Mouse (Mus musculus) kidney, embryonic 16.5 days (tissue): Measurements from ENCODE around the gene Sp2. TPM values are rescaled to one million over a fixed set of nuclear protein-coding genes. Genes with fewer than 3 reads are reported as not detected.

ENCODE experiments used
- ATAC-seq: fragments of 200-750 bp; cut with Nextera tagmentation; 2 replicates; pipeline ENCODE4 v1.8.0; 2017; ENCODE audit warnings: moderate TSS enrichment; ENCODE audit not compliant: low FRiP score, low TSS enrichment
- H3K27ac ChIP-seq: fragments of 300-500 bp; sonication (generic); 2 replicates; pipeline ENCODE4 v1.5.1; 2014; ENCODE audit warnings: low read length
- H3K27me3 ChIP-seq: fragments of 300-500 bp; sonication (generic); 2 replicates; pipeline ENCODE4 v1.6.1; 2014; ENCODE audit warnings: low read length, control low read depth, mixed read lengths; ENCODE audit not compliant: insufficient read depth
- H3K36me3 ChIP-seq: fragments of 300-500 bp; sonication (generic); 2 replicates; pipeline ENCODE4 v1.6.1; 2014; ENCODE audit warnings: low read length, control low read depth, mixed read lengths; ENCODE audit not compliant: insufficient read depth
- H3K4me1 ChIP-seq: fragments of 300-500 bp; sonication (generic); 2 replicates; pipeline ENCODE4 v1.6.1; 2014; ENCODE audit warnings: low read length, control low read depth, mixed read lengths; ENCODE audit not compliant: insufficient read depth
- H3K4me2 ChIP-seq: fragments of 300-500 bp; sonication (generic); replicated peaks from 2 replicates; pipeline ENCODE4 v1.6.1; 2014; ENCODE audit warnings: low read depth, low read length
- H3K4me3 ChIP-seq: fragments of 300-500 bp; sonication (generic); 2 replicates; pipeline ENCODE4 v1.5.1; 2014; ENCODE audit warnings: mild to moderate bottlenecking, low read length
- H3K9ac ChIP-seq: fragments of 300-500 bp; sonication (generic); replicated peaks from 2 replicates; pipeline ENCODE4 v1.6.1; 2014; ENCODE audit warnings: low read length
- H3K9me3 ChIP-seq: fragments of 300-500 bp; sonication (generic); 2 replicates; pipeline ENCODE4 v1.6.1; 2016; ENCODE audit warnings: low read length, control low read depth
- WGBS: fragments of 180-500 bp; shearing (Covaris S2); extraction: QIAGEN DNeasy Blood & Tissue Kit; methylation state at CpG from one replicate; pipeline ENCODE4 v1.1.7; 2014; 5-methylcytosine and 5-hydroxymethylcytosine counted together
- polyA plus RNA-seq: library from polyadenylated mRNA; unstranded; fragments of >200 nt; fragmentation: Nextera tagmentation; extraction: Ambion mirVana; gene quantifications from 2 replicates; pipeline ENCODE4 v1.2.1, GENCODE M21; 2015

Sp2 gene
- polyA plus RNA-seq, 1 experiment from 2014 or later, result 21.2 TPM

DNA sequence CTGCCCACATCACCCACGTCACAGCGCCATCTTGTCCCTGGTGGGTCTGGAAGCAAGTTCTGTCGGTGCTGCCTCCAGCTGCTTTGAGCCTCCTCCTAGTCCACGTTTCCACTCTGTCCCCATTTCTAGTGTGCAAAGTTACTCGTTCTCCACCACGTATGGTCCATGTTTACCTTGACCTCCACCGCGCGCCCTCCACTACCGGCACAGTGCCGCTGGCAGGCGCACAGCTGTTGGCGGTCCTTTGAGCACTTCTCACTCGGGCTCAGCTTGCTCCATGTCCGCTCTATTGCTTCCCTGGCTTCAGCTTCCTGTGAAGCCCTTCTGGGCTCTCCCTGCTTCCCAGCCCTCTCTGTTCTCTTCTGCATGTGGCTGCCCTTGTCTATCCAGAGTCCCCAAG is 1.3 kb downstream of the Sp2 start:
- H3K27me3 ChIP-seq, result no peaks in the 10 kb centered on the region
- H3K4me2 ChIP-seq, result no peak overlapping the region
- H3K9ac ChIP-seq, result no peak overlapping the region
- H3K4me3 ChIP-seq, result no peak overlapping the region
- no peaks in the 10 kb centered on the region for H3K9me3 ChIP-seq
- ATAC-seq, result no peak
- H3K4me1 ChIP-seq, result peaks cover 23% of the 10 kb centered on the region
- no peak overlapping the region for H3K27ac ChIP-seq
- WGBS, result 66% methylated on average over 15 of the region's 15 CpGs
- no peaks in the 10 kb centered on the region for H3K36me3 ChIP-seq

DNA sequence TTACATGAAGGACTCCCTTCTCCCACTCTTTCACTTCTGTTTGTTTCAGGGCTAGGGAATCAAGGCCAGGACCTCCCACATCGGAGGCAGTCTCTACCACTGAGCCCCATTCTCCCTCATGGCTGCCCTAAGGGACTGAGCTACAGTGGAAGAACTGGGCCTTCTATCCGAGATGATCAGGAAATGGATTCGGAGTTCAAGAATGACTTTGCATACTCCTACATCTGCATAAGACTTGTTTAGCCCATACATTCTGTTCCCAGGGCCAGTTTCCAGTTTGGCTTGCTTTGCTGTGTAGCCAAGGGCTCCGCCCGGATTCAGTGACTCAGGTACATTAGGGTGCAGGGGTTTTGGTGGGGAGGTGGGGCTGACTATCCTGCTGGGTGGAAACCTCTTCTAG is 2.7 kb downstream of the Sp2 start:
- Histone ChIP-seq H3K27ac (no peak overlapping the region), H3K4me3 (no peak overlapping the region), H3K9me3 (no peaks in the 10 kb centered on the region), H3K36me3 (no peaks in the 10 kb centered on the region), H3K27me3 (no peaks in the 10 kb centered on the region), H3K9ac (no peak overlapping the region), H3K4me1 (peaks cover 30% of the 10 kb centered on the region), H3K4me2 (no peak overlapping the region)
- no peak for ATAC-seq
- 74% methylated on average over 5 of the region's 5 CpGs for WGBS

DNA sequence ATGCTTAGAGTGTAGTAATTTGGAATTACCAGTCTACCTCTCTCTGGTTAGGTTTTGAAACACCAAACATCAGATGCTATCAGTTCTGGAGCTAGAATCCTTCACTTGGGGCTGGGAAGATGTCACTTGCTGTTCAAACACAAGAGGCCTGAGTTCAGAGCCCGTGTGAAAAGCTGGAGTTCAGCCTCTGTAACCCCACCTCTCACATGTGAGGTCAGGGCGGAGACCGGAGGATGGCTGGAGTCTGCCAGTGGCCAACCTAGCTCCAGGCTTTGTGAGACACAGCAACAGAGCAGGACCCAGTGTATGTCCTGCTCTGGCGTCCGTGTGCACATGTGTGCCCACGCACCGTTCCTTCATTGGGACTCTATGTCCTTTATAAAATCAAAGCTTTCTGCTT is 3.4 kb downstream of the Sp2 start:
- Histone ChIP-seq H3K4me1 (peaks cover 26% of the 10 kb centered on the region), H3K9me3 (no peaks in the 10 kb centered on the region), H3K4me2 (no peak overlapping the region), H3K36me3 (no peaks in the 10 kb centered on the region), H3K9ac (no peak overlapping the region), H3K27ac (no peak overlapping the region), H3K4me3 (no peak overlapping the region), H3K27me3 (no peaks in the 10 kb centered on the region)
- 82% methylated on average over 7 of the region's 7 CpGs for WGBS
- ATAC-seq, result no peak

DNA sequence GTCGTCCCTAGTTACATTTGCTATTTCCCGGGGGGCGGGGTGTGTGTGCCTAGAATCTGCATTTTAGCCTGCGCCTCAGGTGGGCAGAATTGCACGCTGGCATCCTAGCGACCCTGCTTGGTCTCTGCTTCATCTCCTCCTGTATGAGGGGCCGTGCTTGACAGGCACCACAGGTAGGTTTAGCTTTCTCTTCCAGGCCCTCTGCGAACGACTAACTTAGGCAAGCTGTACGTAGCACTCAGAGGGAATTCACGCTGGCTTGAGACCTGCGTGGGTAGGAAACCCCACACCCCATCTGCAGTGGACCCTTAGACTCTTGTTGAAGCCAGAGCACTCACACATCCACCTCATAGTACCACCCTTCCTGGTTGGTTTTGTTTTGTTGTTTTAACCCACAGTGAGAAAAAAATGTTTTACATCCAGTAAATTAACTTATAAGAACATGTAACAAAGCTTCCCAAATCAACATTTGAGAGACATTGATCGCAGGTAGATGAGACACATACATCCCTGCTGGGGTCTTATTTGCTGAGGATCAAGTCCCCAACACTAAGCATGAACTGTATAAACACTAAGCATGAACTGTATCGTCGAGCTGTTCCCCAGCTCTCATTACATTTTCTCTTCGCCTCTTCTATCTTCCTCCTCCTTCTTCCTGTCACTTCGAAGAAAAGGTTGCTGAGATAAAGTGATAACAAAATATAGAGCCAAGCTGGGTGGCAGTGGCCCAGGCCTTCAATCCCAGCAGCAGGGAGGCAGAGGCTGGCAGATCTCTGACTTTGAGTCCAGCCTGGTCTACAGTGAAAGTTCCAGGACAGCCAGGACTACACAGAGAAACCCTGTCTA is 4.1 kb downstream of the Sp2 start:
- Histone ChIP-seq H3K27ac (peak overlapping the region; percentile 87), H3K4me2 (peak overlapping the region; percentile 77), H3K4me1 (peaks cover 26% of the 10 kb centered on the region), H3K36me3 (no peaks in the 10 kb centered on the region), H3K27me3 (no peaks in the 10 kb centered on the region), H3K9ac (peak overlapping the region; percentile 74), H3K9me3 (no peaks in the 10 kb centered on the region), H3K4me3 (peak overlapping the region; percentile 55)
- WGBS, result 23% methylated on average over 17 of the region's 17 CpGs
- no peak for ATAC-seq

DNA sequence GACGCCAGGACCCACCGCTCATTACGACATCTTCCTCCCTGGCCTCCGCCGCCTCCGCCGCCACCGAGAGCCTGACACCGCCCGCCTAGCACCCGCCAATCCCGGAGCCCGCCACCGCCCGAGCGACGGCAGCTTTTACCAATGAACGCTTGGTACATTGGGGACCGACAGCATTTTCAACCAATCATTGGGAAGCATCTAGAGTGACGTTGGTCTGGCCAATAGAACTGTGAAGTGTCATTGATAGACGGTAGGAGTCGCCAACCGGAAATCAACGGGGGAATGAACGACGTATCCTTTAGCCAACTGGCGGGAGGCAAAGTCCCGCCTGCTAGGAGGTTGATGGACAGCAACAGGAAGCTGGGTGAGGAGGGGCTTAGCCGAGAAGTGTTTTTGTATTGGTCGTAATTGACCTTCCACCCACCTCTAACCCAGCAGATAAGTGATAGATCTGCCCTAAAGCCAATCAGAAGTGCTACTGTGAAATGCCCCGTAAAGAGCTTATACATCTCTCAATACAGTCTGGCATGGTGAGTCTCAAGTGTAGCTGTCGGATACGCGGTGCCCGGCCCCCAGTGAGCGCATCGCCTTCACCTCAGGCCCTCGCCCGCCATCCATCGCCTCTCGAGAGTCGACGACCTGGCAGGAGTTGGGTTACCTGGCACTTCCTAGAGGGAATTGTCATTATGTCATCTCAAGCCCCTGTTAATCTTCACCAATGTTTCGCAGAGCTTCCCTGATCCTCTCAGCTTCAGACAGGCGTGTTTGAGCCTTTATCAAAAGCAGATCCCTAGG is 5.0 kb downstream of the Sp2 start:
- H3K27ac ChIP-seq, result peak overlapping the region; percentile 97
- WGBS, result under 1% methylated on average over 45 of the region's 45 CpGs

DNA sequence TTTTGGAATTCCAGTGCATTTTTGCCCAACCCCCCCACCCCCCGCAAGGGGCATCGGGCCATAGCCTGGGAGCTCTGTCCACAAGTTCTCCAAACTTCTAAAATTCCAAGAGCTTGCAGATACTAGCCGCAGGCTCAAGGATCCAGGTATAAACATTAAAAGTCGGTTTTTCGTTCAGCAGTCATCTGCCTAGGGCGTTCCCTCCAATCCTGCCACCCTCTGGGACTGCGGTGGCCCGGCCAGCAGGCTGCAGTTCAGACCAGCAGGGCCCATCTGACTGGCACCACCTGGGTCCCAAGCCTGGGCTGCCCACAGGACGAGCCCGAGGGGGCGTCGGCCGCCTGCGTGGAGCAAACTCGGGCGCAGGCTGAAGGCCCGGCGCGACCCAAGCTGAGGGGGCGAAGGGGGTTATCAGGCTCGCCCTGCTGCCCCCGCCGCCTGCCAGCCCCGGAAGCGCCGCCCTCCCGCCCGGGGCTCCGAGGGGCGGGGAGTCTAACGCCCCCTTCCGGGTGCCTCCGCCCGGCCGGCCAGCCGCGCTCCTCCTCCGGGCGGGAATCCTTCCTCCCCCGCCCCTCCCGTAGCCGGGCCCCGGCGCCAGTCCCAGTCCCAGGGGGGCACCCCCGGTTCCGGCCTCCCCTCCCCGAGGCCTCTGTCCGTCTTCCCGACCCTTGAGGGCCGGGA is 5.7 kb downstream of the Sp2 start:
- ATAC-seq, result peak; percentile 72
- H3K4me3 ChIP-seq, result peak overlapping the region; percentile 92
- WGBS, result under 1% methylated on average over 33 of the region's 50 CpGs

More for the DNA sequence above, 5.0 kb downstream of the Sp2 start:
- H3K4me2 ChIP-seq, result peak overlapping the region; percentile 91
- H3K36me3 ChIP-seq, result no peaks in the 10 kb centered on the region
- peaks cover 31% of the 10 kb centered on the region for H3K4me1 ChIP-seq
- peak; percentile 98 for ATAC-seq
- no peaks in the 10 kb centered on the region for H3K27me3 ChIP-seq
- peak overlapping the region; percentile 92 for H3K4me3 ChIP-seq
- H3K9ac ChIP-seq, result peak overlapping the region; percentile 99
- H3K9me3 ChIP-seq, result no peaks in the 10 kb centered on the region

DNA sequence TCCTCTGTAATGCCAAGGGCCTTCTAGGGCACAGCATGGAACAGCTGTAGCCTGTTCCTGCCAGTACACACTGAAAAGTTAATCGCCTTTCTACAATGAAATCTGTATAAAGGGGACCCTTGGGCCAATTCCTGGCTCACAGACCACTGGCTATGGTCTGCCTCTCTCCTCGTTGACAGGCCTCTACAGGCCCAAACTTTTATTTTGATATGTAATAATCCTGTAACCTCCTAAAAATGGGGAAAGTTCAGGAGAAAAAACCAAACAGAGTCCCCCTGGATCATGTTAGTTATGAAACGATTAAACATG is 6.4 kb downstream of the Sp2 start:
- H3K4me1 ChIP-seq, result peaks cover 32% of the 10 kb centered on the region
- ATAC-seq, result no peak
- no peaks in the 10 kb centered on the region for H3K9me3 ChIP-seq
- peak overlapping the region; percentile 99 for H3K9ac ChIP-seq
- WGBS, result 49% methylated on average over 3 of the region's 3 CpGs
- no peaks in the 10 kb centered on the region for H3K36me3 ChIP-seq
- peak overlapping the region; percentile 91 for H3K4me2 ChIP-seq
- peak overlapping the region; percentile 92 for H3K4me3 ChIP-seq
- peak overlapping the region; percentile 97 for H3K27ac ChIP-seq
- no peaks in the 10 kb centered on the region for H3K27me3 ChIP-seq

More for the DNA sequence above, 5.7 kb downstream of the Sp2 start:
- Histone ChIP-seq H3K27me3 (no peaks in the 10 kb centered on the region), H3K4me1 (peaks cover 28% of the 10 kb centered on the region), H3K9ac (peak overlapping the region; percentile 99), H3K36me3 (no peaks in the 10 kb centered on the region), H3K4me2 (peak overlapping the region; percentile 91), H3K27ac (peak overlapping the region; percentile 97), H3K9me3 (no peaks in the 10 kb centered on the region)

DNA sequence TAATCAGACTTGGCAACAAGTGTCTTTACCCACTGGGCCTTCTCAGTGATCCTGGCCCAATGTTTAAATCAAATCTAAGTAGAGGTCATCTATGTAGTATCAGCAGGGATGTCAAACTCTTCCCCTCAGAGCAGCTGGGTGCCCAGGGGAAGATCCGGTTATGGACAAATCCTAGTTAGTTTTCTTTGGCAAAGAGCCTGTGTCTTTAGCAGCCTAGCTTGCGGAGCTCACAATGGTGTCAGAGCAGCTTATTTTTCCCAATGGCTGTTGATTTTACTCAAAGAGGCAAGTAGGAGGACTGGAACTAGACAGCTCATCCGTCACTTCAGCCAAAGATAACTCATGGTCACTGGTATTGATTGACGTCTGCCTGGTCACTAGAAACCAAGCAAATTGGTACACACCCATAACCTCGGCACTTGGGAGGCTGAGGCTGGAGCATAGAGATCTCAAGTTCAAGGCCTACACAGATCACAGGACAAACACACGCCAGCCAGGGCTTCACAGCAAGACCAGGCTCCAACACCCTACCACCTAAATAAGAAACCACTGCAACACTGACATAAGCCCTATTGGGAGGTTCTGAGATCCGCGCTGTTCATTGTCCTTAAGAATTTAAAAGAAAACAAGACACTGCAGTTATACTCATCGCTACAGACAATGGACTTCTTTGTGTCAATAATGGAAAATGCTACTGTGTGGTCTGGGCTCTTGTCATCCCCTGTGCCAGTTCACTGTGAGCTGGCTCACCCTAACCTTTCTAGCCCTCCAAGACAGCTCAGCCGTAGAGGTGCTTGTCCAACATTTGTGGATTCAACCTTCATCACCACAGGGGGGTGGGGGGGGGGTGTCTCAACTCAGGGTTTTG is 7.0 kb downstream of the Sp2 start:
- no peaks in the 10 kb centered on the region for H3K27me3 ChIP-seq
- peaks cover 32% of the 10 kb centered on the region for H3K4me1 ChIP-seq
- peak overlapping the region; percentile 97 for H3K27ac ChIP-seq
- no peak for ATAC-seq
- H3K4me2 ChIP-seq, result peak overlapping the region; percentile 91
- H3K36me3 ChIP-seq, result no peaks in the 10 kb centered on the region; the same call in 1 of the 2 replicates
- H3K9me3 ChIP-seq, result no peaks in the 10 kb centered on the region
- 71% methylated on average over 10 of the region's 10 CpGs for WGBS
- peak overlapping the region; percentile 99 for H3K9ac ChIP-seq
- H3K4me3 ChIP-seq, result peak overlapping the region; percentile 92

DNA sequence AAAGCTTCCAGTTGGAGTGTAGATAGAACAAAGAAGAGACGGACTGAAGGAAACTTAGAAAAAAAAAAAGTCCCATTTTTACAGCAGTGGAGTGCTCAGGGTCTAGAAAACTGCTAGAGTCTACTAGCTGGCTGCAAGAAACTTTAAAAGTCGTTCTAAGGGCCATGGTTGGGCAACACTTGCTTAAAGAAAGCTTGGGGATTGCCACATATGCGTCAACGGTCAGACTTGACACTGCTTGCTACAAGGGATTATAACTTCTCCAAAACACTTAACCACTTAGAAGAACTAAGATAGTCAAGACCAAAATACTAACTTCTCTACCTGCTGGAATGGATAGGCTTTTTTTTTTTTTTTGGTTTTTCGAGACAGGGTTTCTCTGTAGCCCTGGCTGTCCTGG is 7.9 kb downstream of the Sp2 start:
- Histone ChIP-seq H3K27ac (no peak overlapping the region), H3K4me3 (no peak overlapping the region)
- no peak for ATAC-seq

More for the DNA sequence above, 7.9 kb downstream of the Sp2 start:
- peaks cover 37% of the 10 kb centered on the region for H3K4me1 ChIP-seq
- H3K4me2 ChIP-seq, result no peak overlapping the region
- WGBS, result 74% methylated on average over 5 of the region's 5 CpGs
- no peaks in the 10 kb centered on the region for H3K9me3 ChIP-seq
- no peaks in the 10 kb centered on the region for H3K27me3 ChIP-seq
- H3K9ac ChIP-seq, result no peak overlapping the region
- H3K36me3 ChIP-seq, result no peaks in the 10 kb centered on the region; the same call in 1 of the 2 replicates
